Mouse (Mus musculus): ENCODE measurements around the gene Wdr20.
"Not testable (repeated sequence)": the region's sequence is repeated elsewhere in the genome, so short reads cannot be mapped to it uniquely, and the experiment has no call there.

Wdr20 gene

DNA sequence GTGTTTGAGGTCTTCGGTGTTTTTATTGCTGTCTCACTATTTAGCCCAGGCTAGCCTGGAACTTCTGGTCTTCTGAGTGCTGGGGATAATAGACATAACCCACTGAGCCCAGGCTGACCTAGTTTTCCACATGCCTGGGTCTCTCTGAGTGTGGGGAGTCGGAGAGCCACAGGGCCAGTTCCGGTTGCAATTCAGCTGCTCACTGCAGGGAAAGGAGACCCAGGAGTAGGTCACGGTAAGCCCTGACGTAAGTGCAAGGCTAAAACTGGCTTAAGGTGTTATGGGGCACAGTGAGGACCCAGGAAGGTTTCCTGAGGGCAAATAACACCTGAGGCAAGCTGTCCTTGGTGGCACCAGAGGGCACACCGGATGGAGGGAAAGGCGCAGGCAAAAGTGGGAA, 30.3 kb upstream of the Wdr20 start:
- intact Hi-C loops (cut with DNase I), result loop anchor here (10.0 kb wide), 1 partner anchor 253 kb away; no protein-coding TSS in a partner anchor

DNA sequence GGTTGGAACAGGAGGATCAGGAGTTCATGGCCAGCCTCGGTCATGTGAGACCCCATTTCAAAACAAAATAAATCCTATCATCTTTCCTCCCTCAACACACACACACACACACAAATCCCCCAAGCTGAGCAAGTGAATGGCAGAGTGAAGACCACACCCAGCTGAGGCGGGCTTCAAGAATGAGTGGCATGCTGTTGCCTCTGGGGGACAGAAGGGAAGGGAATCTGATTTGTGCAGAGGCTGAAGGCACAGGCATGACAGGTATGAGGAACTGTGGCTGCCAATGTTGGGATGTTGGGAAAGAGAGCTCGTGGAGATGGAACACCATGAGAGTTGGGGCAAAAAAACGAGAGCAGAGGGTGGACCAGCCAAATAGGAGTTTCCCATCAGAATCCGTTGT, 26.5 kb upstream of the Wdr20 start:
- intact Hi-C loops (cut with DNase I), result no loop called here

DNA sequence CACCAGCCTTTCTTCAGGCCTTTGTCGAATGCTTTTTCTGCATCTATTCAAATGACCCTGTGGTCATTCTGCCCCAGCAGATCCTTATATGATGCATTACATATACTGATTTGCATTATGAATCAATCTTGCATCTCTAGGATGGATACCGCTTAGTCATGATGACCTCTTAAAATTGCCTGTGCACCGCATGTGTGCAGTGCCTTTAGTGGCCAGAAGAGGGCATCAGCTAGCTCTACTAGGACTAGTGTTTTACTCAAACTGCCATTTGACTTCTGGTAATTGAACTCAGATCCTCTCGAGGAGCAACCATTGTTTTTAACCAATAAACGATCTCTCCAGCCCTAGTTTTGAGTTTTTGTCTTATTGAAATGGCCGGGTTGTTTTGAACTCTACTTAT, 24.0 kb upstream of the Wdr20 start:
- intact Hi-C loops (cut with DNase I), result no loop called here

DNA sequence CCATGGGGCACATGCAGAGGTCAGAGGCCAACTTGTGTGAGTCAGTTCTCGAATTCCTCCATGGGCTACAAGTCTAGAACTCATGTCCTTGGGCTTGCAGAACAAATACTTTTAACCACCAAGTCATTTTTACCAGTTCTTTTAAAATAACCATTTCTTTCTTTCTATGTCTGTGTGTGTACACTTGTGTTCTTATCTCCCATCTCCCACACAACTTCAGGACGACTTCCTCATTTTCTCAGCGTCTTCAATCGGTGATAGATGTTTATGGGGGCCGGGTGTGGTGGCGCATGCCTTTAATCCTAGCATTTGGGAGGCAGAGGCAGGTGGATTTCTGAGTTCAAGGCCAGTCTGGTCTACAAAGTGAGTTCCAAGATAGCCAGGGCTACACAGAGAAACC, 23.5 kb upstream of the Wdr20 start:
- intact Hi-C loops (cut with DNase I), result no loop called here

DNA sequence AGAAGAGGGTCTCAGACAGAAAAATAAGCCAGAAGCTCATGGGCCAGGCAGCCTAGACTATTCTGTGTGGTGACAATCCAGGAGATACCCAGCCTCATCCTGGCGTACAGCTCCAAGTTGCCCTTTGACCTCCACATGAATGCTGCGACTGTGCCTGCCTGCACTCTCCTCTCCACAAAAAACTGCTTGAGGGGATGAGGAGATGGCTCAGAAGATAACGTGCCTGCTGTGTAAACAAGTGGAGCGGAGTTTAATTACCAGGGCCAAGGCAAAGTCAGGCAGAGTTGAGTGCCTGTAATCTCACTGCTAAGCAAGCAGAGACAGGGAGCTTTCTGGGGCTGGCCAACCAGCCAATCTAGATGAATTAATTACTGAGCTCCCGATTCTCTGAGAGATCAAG, 21.7 kb upstream of the Wdr20 start:
- intact Hi-C loops (cut with DNase I), result no loop called here

DNA sequence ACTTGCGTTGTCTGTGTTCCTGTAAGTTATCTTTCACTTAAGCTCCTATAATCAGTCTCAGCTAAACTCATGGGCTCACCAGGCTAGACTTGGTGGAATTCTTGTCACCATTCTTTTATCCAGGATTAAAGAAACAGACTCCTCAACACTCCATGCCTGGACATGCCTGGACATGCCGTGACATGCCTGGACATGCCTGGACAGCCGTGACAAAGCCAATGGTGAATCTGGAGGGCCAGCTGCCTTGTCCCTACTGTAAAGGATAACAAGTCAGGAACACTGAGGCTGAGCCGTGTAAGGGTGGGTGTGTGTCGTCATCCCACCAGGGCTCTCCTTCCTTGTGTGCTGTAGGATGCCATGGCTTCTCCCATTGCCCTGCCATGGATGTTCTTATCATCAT, 12.7 kb upstream of the Wdr20 start:
- intact Hi-C loops (cut with DNase I), result no loop called here

DNA sequence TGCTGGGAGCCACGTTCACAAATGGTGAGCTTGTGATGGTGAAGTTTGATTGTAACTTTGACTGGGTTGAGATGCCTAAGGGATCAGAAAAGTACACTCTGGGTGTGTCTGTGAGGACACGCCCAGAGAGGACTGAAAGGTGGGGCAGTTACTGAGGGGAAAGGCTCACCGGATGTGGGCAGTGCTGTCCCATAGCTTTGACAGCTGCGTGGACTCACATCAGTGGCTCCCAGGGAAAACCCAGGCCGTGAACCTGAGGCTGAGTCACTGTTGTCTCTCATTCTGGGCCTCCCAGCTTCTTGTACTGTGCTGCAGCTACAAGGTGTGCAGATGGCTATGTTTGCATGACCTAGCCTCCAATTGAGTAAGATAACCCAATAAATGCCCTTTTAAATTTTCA, 12.3 kb upstream of the Wdr20 start:
- intact Hi-C loops (cut with DNase I), result no loop called here

DNA sequence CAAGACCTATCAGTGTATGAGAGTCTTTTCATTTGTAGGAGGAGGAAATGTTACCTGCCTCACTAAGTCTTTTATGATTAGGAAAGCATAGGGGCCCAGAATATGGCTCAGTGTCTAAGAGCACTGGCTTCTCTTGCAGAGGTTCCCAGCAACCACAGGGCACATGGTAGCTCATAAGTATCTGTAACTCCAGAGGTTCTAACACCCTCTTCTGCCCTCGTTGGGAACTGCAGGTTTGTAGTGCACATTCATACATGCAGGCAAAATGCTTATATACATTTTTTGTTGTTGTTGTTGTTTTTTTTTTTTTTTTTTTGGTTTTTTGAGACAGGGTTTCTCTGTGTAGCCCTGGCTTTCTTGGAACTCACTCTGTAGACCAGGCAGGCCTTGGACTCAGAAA, 11.3 kb upstream of the Wdr20 start:
- intact Hi-C loops (cut with DNase I), result no loop called here

DNA sequence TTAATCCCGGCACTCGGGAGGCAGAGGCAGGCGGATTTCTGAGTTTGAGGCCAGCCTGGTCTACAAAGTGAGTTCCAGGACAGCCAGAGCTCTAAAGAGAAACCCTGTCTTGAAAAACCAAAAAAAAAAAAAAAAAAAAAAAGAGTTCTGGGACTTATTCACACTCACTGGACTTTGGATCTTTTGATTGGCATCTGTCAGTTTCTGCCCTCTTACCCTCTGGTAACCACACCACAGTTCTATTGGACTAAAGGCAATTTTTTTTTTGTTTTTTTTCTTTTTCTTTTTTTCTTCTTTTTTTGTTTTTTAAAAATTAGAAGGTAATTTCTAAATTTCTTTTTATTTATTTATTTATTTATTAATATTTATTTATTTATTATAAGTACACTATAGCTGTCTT, 4.5 kb upstream of the Wdr20 start:
- intact Hi-C loops (cut with DNase I), result not testable (repeated sequence)

DNA sequence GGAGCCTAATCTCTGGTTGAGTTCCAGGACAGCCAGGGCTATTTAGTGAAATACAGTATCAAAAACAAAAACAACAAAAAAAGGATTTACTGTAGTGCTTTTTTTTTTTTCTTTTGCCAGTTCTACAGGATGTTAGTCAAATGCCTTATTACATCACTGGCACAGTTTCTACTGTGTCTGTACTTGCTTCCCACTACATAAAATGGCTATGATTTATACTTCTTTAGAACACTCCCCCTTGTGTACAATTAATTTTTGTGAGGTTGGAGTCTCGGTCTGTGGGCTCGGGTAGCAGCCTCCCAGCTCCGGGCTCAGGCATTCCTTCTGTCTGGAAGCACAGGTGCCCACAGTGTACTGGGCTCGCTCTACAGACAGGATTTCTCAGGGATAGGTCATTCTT, 1.1 kb upstream of the Wdr20 start:
- intact Hi-C loops (cut with DNase I), result loop anchor here (5.0 kb wide), 1 partner anchor 36 kb away; no protein-coding TSS in a partner anchor

DNA sequence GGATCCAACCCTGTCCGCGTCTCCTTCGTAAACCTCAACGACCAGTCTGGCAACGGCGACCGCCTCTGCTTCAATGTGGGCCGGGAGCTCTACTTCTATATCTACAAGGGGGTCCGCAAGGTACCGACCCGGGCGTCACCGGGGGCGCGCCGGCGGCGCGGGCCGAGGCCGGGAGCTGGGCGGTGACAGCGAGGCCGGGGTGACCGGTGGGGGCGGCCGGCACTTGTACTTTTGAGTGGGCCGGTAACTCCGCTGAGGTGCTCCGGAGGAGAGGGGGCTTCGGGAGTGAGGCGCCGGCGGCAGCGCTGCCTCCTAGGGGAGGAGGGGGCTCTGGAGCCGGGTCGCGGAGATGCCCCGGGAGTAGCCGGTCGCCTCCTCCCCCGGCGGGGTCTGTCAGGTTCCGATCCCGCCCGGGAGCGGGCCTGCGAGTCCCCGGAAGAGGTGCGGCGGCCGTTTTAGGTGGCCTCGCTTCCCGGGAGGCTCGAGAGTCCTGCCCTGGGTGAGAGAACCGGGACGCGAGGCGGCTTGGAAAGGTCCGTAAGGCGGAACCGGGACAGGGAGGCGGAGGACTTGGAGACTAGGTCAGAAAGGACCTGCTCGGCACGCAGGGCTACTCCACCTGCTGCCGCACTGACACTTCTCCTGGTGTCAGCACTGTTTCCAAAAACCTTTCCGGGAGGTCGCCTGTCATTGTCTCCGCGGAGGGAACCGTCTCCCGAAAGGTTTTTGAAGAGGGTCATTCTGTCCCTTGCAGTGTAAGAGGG, 596 bp downstream of the Wdr20 start:
- intact Hi-C loops (cut with DNase I), result loop anchor here (2.0 to 5.0 kb wide), 2 partner anchors 34 to 102 kb away; partner anchors contain the start of gene Mok

DNA sequence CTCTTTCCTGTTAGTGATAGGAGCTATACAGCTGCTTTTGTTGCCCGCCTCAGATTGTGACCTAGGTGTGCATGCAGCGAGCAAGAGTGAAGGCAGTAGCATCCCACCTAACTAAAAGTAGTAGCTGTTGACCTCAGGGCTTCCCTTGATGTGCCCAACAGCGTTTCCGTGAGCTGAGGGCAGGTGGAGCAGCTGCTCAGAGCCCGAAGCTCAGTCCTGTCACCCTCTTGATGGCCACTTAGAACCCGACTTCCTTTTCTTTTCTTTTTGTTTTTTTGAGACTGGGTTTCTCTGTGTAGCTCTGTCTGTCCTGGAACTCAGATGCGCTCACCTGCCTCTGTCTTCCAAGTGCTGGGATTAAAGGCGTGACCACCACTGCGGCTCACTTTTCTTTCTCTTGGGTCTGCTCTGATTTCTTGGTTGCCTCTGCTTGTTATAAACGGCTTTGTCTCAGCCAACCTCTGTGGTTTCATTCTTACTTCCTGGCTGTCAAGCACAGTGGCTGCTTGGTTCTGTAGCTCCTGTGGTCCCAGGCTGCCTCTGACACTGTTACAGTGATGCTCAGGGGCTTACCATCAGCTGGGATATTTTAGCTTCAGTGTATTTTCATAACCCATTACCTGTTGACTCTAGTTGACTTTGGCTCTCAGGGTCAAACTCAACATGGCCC, 13.2 kb downstream of the Wdr20 start:
- intact Hi-C loops (cut with DNase I), result no loop called here

DNA sequence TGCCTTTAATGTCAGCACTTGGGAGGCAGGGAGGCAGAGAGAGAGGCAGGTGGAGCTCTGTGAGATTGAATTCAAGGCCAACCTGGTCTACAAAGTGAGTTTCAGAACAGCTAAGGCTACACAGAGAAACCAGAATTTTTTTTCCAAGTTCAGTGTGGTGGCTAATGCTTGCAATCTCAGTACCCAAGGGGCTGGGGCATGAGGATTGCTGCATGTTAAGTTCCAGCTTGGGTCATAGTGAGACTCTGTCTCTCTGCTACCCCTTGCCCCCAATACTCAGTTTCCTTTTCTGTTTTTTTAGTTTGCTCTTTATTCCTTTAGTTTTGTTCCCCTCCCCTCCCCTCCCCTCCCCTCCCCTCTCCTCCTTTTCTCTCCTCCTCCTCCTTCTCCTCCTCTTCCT, 15.0 kb downstream of the Wdr20 start:
- intact Hi-C loops (cut with DNase I), result no loop called here

DNA sequence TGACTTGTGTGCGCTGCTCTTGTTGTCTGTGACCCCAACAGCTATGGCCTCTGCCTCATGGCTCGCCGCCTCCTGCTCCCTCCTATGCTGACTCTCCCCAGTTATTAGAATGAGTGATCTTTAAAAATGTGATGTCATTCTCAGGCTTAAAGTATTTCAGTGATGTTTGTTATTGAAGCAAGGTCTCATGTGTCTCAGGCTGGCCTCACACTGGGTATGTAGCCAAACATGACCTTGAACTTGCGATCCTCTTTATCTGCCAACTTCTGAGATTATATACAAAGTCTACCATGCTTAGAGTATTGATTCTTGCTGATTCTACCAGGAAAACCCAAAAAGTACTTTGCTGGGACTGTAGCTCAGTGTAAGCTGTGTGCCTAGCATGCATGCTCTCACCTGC, 16.2 kb downstream of the Wdr20 start:
- intact Hi-C loops (cut with DNase I), result no loop called here

DNA sequence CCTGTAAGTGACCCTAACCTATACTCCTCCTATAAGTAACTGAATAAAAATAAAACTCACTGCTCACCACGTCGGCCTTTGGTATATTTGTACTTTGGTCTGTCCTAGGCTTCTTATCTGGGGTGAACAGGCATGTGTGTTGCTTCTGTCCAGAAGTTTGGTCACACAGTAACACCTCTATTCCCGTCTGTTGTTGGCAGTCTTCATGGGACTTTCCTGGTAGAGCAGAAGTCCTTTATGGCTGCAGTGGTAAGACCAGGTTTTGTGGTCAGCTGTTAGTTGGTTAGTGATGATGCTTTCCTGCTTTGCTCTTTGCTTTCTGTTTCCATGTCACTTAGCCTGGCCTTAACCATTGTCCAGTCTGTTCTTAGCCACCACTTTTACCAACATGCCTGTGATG, 19.4 kb downstream of the Wdr20 start:
- intact Hi-C loops (cut with DNase I), result no loop called here

DNA sequence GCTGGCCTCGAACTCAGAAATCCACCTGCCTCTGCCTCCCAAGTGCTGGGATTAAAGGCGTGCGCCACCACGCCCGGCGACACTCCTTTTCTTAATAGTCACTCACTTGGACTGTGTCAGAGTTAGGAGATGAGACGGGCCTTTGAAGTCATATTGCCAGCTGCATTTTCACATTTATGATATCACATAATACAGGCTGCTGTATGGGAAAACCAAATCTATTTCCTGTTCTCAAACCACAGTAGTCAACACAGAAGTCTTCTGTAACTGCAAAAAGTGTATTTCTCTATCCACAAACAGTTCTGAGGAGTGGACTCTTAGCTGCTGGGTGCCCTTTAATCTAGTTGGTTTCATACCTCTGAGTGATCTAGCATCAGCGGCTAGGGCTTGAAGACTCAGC, 21.2 kb downstream of the Wdr20 start:
- intact Hi-C loops (cut with DNase I), result no loop called here

DNA sequence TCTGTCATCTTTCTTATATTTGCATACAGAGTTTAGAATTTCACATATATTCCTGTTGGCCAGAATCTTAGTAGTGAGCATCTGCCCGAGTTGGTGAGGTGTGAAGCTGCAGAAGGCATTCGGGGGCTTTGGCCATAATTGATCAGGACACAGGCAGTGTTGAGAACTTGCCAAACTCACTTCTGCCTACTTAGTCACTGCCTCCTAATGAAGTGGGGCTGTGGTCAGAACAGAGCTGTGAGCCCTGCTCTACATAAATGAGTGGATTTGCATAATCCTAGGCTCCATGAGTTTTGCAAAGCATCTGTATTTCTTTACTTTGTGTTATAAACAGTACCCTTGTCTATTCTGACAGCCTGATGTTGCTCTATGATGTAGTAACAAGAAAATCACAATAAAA, 24.6 kb downstream of the Wdr20 start:
- intact Hi-C loops (cut with DNase I), result no loop called here

DNA sequence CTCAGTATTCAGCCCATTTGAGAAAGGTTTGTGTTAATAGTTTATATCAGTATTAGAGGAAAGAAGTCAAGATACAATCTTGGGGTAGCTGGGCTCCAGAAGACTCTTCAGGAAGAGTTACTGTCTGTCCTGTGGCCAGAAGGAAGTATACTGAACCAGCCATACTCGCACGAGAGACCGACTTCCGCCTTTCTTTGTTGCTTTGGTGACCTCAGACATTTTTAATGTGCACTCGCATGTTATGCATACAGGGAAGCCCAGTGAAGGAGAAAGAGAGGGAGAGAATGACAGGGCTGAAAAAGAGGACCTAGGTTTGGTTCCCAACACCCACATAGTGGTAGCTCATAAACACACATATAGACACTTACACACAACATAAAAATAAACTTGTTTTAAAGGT, 26.8 kb downstream of the Wdr20 start:
- intact Hi-C loops (cut with DNase I), result no loop called here

DNA sequence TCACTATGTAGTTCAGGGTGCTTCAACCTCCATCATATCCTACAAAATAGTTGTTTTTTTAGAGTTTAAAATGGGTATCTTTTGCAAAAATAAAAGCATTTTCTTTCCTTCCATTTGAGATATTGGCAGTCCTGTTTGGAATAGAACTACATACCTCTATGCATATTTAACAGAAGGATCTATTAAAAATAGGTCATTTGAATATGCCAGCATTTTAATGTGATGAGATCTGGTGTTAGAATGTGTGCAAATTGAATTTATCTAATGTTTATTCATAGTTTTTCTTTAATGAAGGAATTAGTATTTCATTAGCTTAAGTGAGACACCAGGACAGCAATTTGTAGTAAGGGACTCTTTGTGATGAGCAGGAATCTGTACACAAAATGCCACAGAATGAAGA, 30.8 kb downstream of the Wdr20 start:
- intact Hi-C loops (cut with DNase I), result no loop called here

DNA sequence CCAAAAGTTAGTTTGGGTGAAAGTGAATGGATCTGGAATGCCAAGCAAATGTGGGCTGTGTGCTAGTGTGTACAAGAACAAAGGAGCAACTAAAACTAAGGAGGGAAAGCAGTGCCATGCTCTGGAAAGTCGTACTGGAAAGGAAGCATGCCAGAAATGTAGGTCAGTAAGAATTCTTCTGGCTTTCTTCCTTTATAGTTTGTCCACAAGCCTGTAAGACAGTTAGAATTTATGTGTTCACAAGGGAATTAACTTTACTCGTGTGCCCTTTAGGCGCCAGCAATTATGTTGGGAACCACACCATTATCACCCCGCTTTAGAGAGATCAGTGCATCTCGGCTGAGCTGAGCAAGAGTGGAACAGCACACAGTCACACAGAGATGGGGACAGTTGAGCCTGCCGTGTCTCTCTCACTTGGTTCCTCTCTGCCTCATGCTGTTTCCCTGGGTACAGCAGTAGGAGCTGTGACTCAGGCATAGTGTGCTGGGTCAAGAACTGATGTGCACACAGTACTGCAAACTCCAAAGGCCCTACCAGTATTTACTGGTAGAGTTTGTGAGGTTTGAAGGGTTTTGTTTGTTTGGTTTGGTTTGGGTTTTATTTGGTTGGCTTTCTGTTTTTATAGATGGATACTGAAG, 32.0 kb downstream of the Wdr20 start:
- intact Hi-C loops (cut with DNase I), result loop anchor here (5.0 kb wide), 1 partner anchor 32 kb away; the partner anchor contains the start of gene Wdr20

DNA sequence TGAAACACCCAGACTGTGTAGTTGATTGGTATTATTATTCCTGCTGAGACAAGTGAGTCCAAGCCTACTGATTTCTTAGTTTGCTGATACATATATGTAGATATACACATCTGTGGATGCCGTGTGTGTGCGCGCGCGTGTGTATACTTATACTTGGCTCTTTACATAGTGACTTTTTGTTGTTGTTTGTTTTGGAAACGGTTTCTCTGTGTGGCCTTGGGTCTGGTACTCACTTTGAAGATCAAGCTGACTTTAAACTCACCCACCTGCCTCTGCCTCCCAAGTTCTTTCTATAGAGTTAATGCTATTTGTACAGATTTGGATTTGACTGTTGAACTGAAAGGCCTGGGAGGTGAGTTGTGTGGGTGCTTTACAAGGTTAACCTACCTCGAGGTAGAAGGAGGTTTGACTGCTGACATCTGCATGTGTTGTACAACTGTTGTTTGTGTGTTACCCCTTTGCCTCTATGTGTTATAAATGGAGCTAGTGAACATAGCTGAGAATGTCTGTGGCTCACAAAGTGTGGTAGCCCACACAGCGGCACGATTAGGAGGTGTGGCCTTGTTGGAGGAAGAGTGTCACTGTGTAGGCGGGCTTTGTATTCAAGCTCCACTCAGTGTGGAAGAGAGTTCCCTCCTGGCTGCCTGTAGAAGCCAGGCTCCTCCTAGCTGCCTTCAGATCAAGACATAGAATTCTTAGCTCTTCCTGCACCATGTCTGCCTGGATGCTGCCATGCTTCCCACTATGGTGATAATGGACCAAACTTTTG, 32.9 kb downstream of the Wdr20 start:
- intact Hi-C loops (cut with DNase I), result loop anchor here (5.0 kb wide), 1 partner anchor 33 kb away; the partner anchor contains the start of gene Wdr20

DNA sequence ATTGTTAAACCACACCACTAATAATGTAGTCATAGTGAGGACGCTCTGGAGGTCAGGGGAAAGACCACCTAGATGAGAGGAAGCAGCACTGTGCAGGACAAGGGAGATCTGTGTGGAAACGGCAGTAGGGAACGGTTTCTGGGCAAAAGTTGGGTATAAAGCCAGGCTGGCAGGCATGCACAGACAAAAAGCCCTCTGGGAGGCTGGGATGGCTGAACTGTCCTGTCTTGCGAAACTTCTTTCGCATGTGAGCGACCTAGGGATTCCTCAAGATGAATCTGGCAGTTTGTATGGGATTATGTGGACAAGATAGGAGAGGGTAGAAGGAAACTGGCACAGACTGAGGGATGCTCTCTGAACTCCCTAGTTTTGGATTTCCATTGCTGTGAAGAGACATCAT, 34.2 kb downstream of the Wdr20 start:
- intact Hi-C loops (cut with DNase I), result loop anchor here (5.0 kb wide), 1 partner anchor 35 kb away; the partner anchor contains the start of gene Wdr20

All from adrenal gland (tissue).